Mouse (Mus musculus) right cerebral cortex, postnatal 14 days (tissue): ENCODE measurements at regions not wholly inside any gene's neighbourhood (a gene's known extent, or its start where the extent isn't known, plus 50 kb on each side); places are given as distances from the start of the nearest gene placed in this dataset.

Experiments
- DNase-seq: peaks from one replicate; pipeline ENCODE4 v3.0.0; 2022

- no peak for DNase-seq
These were observed 417.3 kb upstream of the Ccnh start for GRCm38 (mm10) chr13:84771956-84772355.

- no peak for DNase-seq
These were observed 405.9 kb upstream of the Ccnh start for GRCm38 (mm10) chr13:84783017-84783937.

GRCm38 (mm10) chr13:84804241-84804980 lies 384.8 kb upstream of the Ccnh start:
- DNase-seq: no peak

- no peak for DNase-seq
These were observed 384.0 kb upstream of the Ccnh start for GRCm38 (mm10) chr13:84805190-84805589.

- no peak for DNase-seq
These were observed 379.6 kb upstream of the Ccnh start for GRCm38 (mm10) chr13:84809605-84810004.
